Mouse (Mus musculus): Measurements from ENCODE around the gene 9430015G10Rik.

The 9430015G10Rik gene

DNA sequence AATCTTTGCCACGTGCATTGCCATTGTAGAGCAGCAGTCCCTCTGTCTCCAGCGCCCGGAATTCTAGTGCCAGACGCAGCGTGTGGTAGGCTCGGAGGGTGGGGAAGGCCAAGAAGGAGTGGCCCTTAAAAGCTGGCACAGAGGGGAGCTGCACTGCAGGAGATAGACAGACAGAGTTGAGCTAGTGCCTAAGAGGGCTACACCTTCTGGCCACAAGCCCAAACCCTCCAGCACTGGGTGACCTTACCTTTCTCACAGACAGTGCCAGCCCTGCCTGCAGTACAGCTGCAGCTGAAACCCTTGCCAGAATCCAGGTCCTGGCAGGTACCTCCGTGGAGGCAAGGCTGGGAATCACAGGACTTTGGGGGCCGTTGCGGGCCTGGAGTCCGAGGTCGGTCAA is 62.0 kb downstream of the 9430015G10Rik start:
- DNase-seq (ENCODE audit: low spot score) = no peak
